Mouse (Mus musculus) forebrain, embryonic 15.5 days (tissue): Measurements from ENCODE around the gene AF067063. TPM values are rescaled to one million over a fixed set of nuclear protein-coding genes. Genes with fewer than 3 reads are reported as not detected.
"Not testable (repeated sequence)": the region's sequence is repeated elsewhere in the genome, so short reads cannot be mapped to it uniquely, and the experiment has no call there.

Source experiments
- ATAC-seq: fragments of 200-750 bp; cut with Nextera tagmentation; replicated peaks from 2 replicates; pipeline ENCODE4 v1.8.0; 2017; ENCODE audit warnings: mild to moderate bottlenecking, moderate TSS enrichment, moderate library complexity
- H3K27ac ChIP-seq: fragments of 300-500 bp; sonication (generic); replicated peaks from 2 replicates; pipeline ENCODE4 v1.5.1; 2015; ENCODE audit warnings: mild to moderate bottlenecking, inconsistent platforms
- H3K27me3 ChIP-seq: fragments of 300-500 bp; sonication (generic); 2 replicates; pipeline ENCODE4 v1.6.1; 2015; ENCODE audit warnings: inconsistent platforms
- H3K36me3 ChIP-seq: fragments of 300-500 bp; sonication (generic); 2 replicates; pipeline ENCODE4 v1.6.1; 2015; ENCODE audit warnings: mild to moderate bottlenecking, inconsistent platforms
- H3K4me1 ChIP-seq: fragments of 300-500 bp; sonication (generic); 2 replicates; pipeline ENCODE4 v1.6.1; 2015; ENCODE audit warnings: inconsistent platforms
- H3K4me2 ChIP-seq: fragments of 300-500 bp; sonication (generic); replicated peaks from 2 replicates; pipeline ENCODE4 v1.6.1; 2015; ENCODE audit warnings: mild to moderate bottlenecking, inconsistent platforms
- H3K4me3 ChIP-seq: fragments of 300-500 bp; sonication (generic); 2 replicates; pipeline ENCODE4 v1.5.1; 2015; ENCODE audit warnings: mild to moderate bottlenecking, inconsistent platforms
- H3K9ac ChIP-seq: fragments of 300-500 bp; sonication (generic); replicated peaks from 2 replicates; pipeline ENCODE4 v1.6.1; 2015; ENCODE audit warnings: mild to moderate bottlenecking, inconsistent platforms
- H3K9me3 ChIP-seq: fragments of 300-500 bp; sonication (generic); 2 replicates; pipeline ENCODE4 v1.6.1; 2016; ENCODE audit warnings: inconsistent platforms
- WGBS: fragments of 180-500 bp; shearing (Covaris S2); methylation state at CpG from one replicate; pipeline ENCODE4 v1.1.7; 2015; ENCODE audit warnings: mixed read lengths; 5-methylcytosine and 5-hydroxymethylcytosine counted together
- polyA plus RNA-seq: library from polyadenylated mRNA; unstranded; fragments of >200 nt; fragmentation: Nextera tagmentation; extraction: Ambion mirVana; gene quantifications from 2 replicates; pipeline ENCODE4 v1.2.1, GENCODE M21; 2015

Gene AF067063
- polyA plus RNA-seq = not detected in 2 replicates

DNA sequence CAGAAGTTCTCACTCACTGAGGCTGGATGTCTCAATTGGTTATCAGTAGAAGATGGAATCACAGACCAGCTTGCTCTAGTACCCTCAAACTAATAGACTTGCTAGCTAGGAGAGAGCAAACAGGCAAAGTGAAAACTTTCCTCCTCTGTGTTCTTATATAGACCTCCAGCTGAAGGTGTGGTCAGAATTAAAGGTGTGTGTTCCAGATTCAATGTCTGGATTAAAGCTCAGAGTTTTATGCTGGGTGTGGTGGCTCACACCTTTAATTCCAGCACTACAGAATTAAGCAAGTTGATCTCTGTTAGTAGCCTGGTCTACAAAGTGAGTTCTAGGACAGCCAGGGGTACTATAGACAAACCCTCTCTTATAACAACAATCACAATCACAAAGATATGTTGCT is at the start of gene AF067063:
AF067063 (minus strand) TSS at position 101 of the 400 bp plus-strand sequence.
- H3K27me3 ChIP-seq, H3K9me3 ChIP-seq, H3K4me2 ChIP-seq, ATAC-seq, H3K4me3 ChIP-seq, H3K9ac ChIP-seq, H3K36me3 ChIP-seq, H3K27ac ChIP-seq, H3K4me1 ChIP-seq: not testable (repeated sequence)

DNA sequence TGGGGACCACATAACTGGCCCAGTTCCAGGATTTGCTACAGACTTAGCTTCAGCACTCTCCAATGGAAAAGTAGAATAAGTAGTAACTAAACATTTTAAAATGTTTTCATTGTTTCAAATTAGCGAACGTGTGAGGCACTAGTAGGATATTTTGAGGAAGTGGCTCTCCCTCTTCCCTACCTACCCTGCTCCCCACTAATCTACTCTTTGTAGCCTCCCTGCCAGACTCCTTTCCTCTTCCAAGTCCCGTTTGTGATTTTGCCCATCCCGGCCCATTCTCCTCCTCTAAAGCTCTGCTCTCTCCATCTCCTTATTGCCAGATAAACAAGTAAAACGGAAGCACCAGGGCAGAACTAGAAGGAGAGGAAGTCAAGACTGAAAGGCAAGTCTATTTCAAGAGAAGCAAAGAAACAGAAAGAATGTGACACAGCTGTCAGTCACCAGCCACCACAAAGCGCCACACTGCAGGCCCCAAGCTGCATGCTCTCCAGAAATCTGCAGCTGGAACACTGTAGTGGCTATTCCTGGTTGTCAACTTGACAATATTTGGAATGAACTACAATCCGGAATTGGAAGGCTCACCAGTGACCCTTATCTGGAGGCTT is 34.5 kb upstream of the AF067063 start:
- H3K4me1 ChIP-seq, H3K9ac ChIP-seq, ATAC-seq, H3K4me2 ChIP-seq, H3K36me3 ChIP-seq, H3K9me3 ChIP-seq, H3K27me3 ChIP-seq, H3K4me3 ChIP-seq, H3K27ac ChIP-seq: not testable (repeated sequence)
- 82% methylated on average over 6 of the region's 7 CpGs for WGBS

- H3K4me3 ChIP-seq, ATAC-seq: not testable (repeated sequence)
Observed at GRCm38 (mm10) chr13:119862399-119862798, 32.4 kb upstream of the AF067063 start.

GRCm38 (mm10) chr13:119839982-119840381 is 10.0 kb upstream of the AF067063 start:
- H3K36me3 ChIP-seq, H3K4me2 ChIP-seq, H3K9me3 ChIP-seq, H3K27ac ChIP-seq, H3K4me3 ChIP-seq, H3K27me3 ChIP-seq, H3K4me1 ChIP-seq, H3K9ac ChIP-seq: not testable (repeated sequence)
- 30% methylated on average over 6 of the region's 6 CpGs for WGBS
- peak; percentile 42; the same call in 1 of the 2 replicates for ATAC-seq

More at GRCm38 (mm10) chr13:119862399-119862798, 32.4 kb upstream of the AF067063 start:
- H3K9ac ChIP-seq, H3K36me3 ChIP-seq, H3K9me3 ChIP-seq, H3K4me2 ChIP-seq, H3K27me3 ChIP-seq, H3K4me1 ChIP-seq, H3K27ac ChIP-seq: not testable (repeated sequence)
- WGBS = no CpG with 5 or more reads among the region's 6 CpGs

DNA sequence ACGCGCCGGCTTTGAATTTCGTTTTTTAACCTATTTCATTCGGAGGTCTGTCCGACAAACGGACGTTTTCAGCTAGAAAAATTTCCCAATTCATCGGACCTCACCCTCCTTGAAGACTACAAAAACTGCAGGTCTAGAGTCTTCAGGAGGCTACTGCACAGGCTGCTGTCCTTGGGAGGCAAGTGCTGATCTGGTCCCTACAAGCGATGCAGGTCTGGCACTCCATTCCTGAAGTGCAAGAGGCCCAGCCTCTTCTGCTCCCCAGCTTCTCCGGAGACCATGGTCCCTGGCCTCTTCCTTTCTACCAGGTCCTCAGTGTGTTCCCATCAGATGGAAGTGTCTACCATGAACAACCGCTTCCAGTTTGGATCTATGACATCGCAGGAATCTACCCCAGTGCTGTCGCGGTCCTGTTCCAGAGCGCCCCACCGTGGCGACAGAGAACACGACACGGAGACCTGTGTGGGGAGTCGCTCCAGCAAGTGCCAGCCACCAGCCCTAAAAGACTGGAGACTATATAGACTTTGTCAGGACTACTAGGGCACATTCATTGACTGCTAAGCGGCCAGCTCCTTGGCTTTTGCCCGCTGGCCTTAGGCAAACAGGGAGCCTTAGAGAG is 7.8 kb upstream of the AF067063 start:
- not testable (repeated sequence) for H3K9me3 ChIP-seq, H3K9ac ChIP-seq, H3K27me3 ChIP-seq, H3K36me3 ChIP-seq, H3K4me1 ChIP-seq, H3K27ac ChIP-seq
- WGBS = 9% methylated on average over 14 of the region's 23 CpGs
- Histone ChIP-seq H3K4me3 (0 out of 2 replicates have a peak overlapping the region, but pooled peaks have one; percentile 6), H3K4me2 (peak overlapping the region; percentile 14)
- ATAC-seq = peak; percentile 11; the same call in 1 of the 2 replicates

DNA sequence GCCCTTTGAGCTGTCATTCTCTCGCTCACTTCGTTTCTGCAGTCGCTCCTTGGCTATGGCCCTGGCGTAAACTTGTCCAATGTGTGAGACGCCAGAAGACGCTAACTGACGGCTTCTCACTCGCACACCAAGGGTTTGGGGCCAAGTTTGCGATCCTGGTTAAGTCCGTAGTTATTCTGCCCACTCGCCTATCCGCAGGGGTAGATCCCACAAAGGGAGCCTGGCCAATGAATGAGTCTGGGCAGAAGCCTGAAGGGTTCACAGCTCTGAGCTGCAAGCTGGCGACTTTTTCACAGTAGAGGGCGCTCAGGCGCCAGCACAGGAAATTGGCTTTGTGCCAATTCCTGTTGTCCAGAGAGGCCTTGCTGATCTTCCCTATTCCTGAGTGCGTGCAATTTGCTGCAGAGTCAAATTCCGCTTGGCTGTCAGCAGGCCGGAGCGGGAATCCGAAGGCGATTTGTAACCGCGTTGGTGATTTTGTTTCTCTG is 6.4 kb upstream of the AF067063 start:
- 9% methylated on average over 23 of the region's 23 CpGs for WGBS
- peak overlapping the region; percentile 34 for H3K4me3 ChIP-seq
- ATAC-seq = peak; percentile 78
- not testable (repeated sequence) for H3K9ac ChIP-seq, H3K9me3 ChIP-seq, H3K36me3 ChIP-seq, H3K4me1 ChIP-seq, H3K27ac ChIP-seq, H3K27me3 ChIP-seq
- H3K4me2 ChIP-seq = peak overlapping the region; percentile 39

- not testable (repeated sequence) for H3K27me3 ChIP-seq, H3K9ac ChIP-seq, H3K9me3 ChIP-seq, H3K27ac ChIP-seq, H3K36me3 ChIP-seq, H3K4me1 ChIP-seq
- H3K4me2 ChIP-seq = peak within 1 kb of the TSS; percentile 39
- H3K4me3 ChIP-seq = peak within 1 kb of the TSS; percentile 34
- 20% methylated on average over 19 of the region's 25 CpGs for WGBS
- ATAC-seq = peak; percentile 63
Observed at GRCm38 (mm10) chr13:119835320-119836056, 5.5 kb upstream of the AF067063 start, which contains the start of gene D13Ertd608e. Gene D13Ertd608e (plus strand): TSS chr13:119836006.

GRCm38 (mm10) chr13:119817579-119818206 is 12.3 kb downstream of the AF067063 start:
- Histone ChIP-seq H3K27me3 (no peaks in the 10 kb centered on the region), H3K27ac (no peak overlapping the region), H3K36me3 (no peaks in the 10 kb centered on the region), H3K9me3 (no peaks in the 10 kb centered on the region), H3K4me3 (no peak overlapping the region), H3K4me2 (no peak overlapping the region), H3K4me1 (no peaks in the 10 kb centered on the region), H3K9ac (no peak overlapping the region)
- ATAC-seq = no peak
- WGBS = 8% methylated on average over 2 of the region's 2 CpGs

- ATAC-seq = no peak
- Histone ChIP-seq H3K9ac (no peak overlapping the region), H3K4me3 (no peak overlapping the region), H3K27ac (no peak overlapping the region), H3K4me1 (no peaks in the 10 kb centered on the region), H3K36me3 (no peaks in the 10 kb centered on the region), H3K27me3 (no peaks in the 10 kb centered on the region), H3K4me2 (no peak overlapping the region), H3K9me3 (no peaks in the 10 kb centered on the region)
- WGBS = 59% methylated on average over 8 of the region's 8 CpGs
Observed at GRCm38 (mm10) chr13:119816798-119817197, 13.2 kb downstream of the AF067063 start.

- Histone ChIP-seq H3K9ac (no peak overlapping the region), H3K4me1 (no peaks in the 10 kb centered on the region), H3K4me2 (no peak overlapping the region), H3K9me3 (no peaks in the 10 kb centered on the region), H3K4me3 (no peak overlapping the region), H3K27me3 (no peaks in the 10 kb centered on the region), H3K27ac (no peak overlapping the region), H3K36me3 (no peaks in the 10 kb centered on the region)
- no peak for ATAC-seq
- WGBS = 86% methylated on average over 9 of the region's 9 CpGs
Observed at GRCm38 (mm10) chr13:119810031-119810430, 20.0 kb downstream of the AF067063 start.

- no peak overlapping the region for H3K4me2 ChIP-seq
- H3K27ac ChIP-seq = no peak overlapping the region
- no peaks in the 10 kb centered on the region for H3K4me1 ChIP-seq
- no peak overlapping the region for H3K4me3 ChIP-seq
- no peak overlapping the region for H3K9ac ChIP-seq
- H3K27me3 ChIP-seq = no peaks in the 10 kb centered on the region
- no peak for ATAC-seq
- WGBS = 87% methylated on average over 2 of the region's 2 CpGs
- no peaks in the 10 kb centered on the region for H3K9me3 ChIP-seq
- H3K36me3 ChIP-seq = no peaks in the 10 kb centered on the region
Observed at GRCm38 (mm10) chr13:119808937-119809336, 21.1 kb downstream of the AF067063 start.

- no peak for ATAC-seq
- no peak overlapping the region for H3K4me2 ChIP-seq
- H3K4me1 ChIP-seq = no peaks in the 10 kb centered on the region
- no peaks in the 10 kb centered on the region for H3K9me3 ChIP-seq
- no peak overlapping the region for H3K4me3 ChIP-seq
- no peak overlapping the region for H3K27ac ChIP-seq
- WGBS = 79% methylated on average over 4 of the region's 4 CpGs
- no peaks in the 10 kb centered on the region for H3K36me3 ChIP-seq
- H3K9ac ChIP-seq = no peak overlapping the region
- no peaks in the 10 kb centered on the region for H3K27me3 ChIP-seq
Observed at GRCm38 (mm10) chr13:119797656-119798055, 32.4 kb downstream of the AF067063 start.
